Mouse (Mus musculus): ENCODE measurements at regions not wholly inside any gene's neighbourhood (a gene's known extent, or its start where the extent isn't known, plus 50 kb on each side); places are given as distances from the start of the nearest gene placed in this dataset.
A peak's percentile ranks its signal among the peaks of the same experiment; 100 is the strongest.

DNA sequence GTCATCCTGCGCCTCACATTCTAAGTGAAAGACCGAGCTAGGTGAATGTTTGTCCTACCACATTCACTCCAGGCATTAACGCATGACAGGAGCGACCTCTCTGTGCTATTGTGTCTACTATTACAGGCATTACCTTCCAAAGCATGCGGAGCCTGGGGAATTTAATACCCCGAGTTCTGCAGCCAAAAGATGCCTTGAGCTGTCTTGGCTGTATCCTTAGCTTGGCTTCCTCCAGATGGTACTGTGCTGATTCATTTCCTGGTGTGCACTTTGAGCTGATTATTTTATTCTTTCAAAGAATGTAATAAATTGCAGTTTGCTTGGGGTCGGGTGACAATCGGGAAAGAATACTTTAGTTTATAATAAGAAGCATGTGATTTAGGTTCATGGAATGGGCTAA lies 323.2 kb downstream of the Tbc1d1 start:
- Histone ChIP-seq H3K36me3 (ENCODE audit: control insufficient read depth, insufficient read depth, low read length) (no peaks in the 10 kb centered on the region), H3K27me3 (ENCODE audit: control insufficient read depth, insufficient read depth, low read length) (no peaks in the 10 kb centered on the region), H3K27ac (replicated peaks; ENCODE audit: low read depth, low read length) (no peak overlapping the region), H3K4me3 (replicated peaks; ENCODE audit: low read depth, low read length) (no peak overlapping the region), H3K9me3 (ENCODE audit: control insufficient read depth, low read length) (no peaks in the 10 kb centered on the region), H3K4me1 (ENCODE audit: control insufficient read depth, insufficient read depth, low read length) (no peaks in the 10 kb centered on the region), H3K4me2 (ENCODE audit: low read length) (no peak overlapping the region), H3K9ac (replicated peaks; ENCODE audit: low read length) (no peak overlapping the region)
- ATAC-seq (ENCODE audit: low FRiP score, low TSS enrichment) = no peak
- 76% methylated on average over 8 of the region's 8 CpGs for WGBS
- no peak for DNase-seq

DNA sequence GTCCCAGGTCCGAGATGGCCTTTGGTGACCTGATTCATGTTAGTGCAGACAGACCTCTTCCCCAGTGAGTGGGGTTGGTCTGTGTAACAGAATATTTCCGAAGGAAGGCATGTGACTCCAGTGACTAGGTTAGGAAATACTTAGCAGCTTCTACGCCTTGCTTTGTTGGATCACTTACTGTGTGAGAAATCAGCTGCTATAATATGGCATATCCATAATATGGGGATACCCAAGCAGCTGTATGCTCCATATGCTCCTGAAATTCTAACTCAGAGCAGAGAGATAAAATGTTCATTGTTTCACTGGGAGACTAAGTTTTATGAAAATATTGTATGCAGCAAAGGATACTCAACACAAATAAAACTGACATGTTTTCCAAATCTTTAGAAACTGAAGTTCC lies 318.1 kb upstream of the Klf3 start:
- Histone ChIP-seq H3K9ac (replicated peaks; ENCODE audit: low read length) (no peak overlapping the region), H3K27me3 (ENCODE audit: control insufficient read depth, insufficient read depth, low read length) (no peaks in the 10 kb centered on the region), H3K4me2 (ENCODE audit: low read length) (no peak overlapping the region), H3K4me1 (ENCODE audit: control insufficient read depth, insufficient read depth, low read length) (peaks cover 5% of the 10 kb centered on the region; the same call in 1 of the 2 replicates), H3K9me3 (ENCODE audit: control insufficient read depth, low read length) (no peaks in the 10 kb centered on the region), H3K4me3 (replicated peaks; ENCODE audit: low read depth, low read length) (no peak overlapping the region), H3K27ac (replicated peaks; ENCODE audit: low read depth, low read length) (no peak overlapping the region), H3K36me3 (ENCODE audit: control insufficient read depth, insufficient read depth, low read length) (no peaks in the 10 kb centered on the region)
- ATAC-seq (ENCODE audit: low FRiP score, low TSS enrichment) (no peak), DNase-seq (no peak)
- 93% methylated on average over 3 of the region's 3 CpGs for WGBS

DNA sequence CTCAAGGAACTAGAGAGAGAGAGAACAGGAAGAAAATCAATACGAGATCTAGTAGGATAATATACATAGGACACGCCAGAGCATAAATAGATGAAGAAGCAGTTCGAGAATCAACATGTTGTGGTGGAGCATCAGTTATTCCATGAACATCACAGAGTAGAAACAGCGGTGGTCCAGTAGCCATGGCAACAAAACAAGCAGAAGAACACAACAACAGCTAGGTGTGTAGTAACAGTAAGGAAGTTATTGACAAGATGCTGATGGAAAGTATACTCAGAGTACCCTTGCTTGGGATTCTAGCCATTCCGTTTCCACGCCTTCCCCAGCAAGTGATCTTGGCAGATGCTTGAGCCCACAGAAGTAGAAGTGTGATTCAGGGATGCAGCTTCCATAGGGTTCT lies 317.3 kb upstream of the Klf3 start:
- ATAC-seq (ENCODE audit: low FRiP score, low TSS enrichment) (no peak), DNase-seq (no peak)
- no peaks in the 10 kb centered on the region for H3K36me3 ChIP-seq (ENCODE audit: control insufficient read depth, insufficient read depth, low read length)
- WGBS = 94% methylated on average over 6 of the region's 6 CpGs
- no peak overlapping the region for H3K27ac ChIP-seq (replicated peaks; ENCODE audit: low read depth, low read length)
- no peaks in the 10 kb centered on the region for H3K27me3 ChIP-seq (ENCODE audit: control insufficient read depth, insufficient read depth, low read length)
- no peak overlapping the region for H3K9ac ChIP-seq (replicated peaks; ENCODE audit: low read length)
- no peak overlapping the region for H3K4me2 ChIP-seq (ENCODE audit: low read length)
- peaks cover 9% of the 10 kb centered on the region; the same call in 1 of the 2 replicates for H3K4me1 ChIP-seq (ENCODE audit: control insufficient read depth, insufficient read depth, low read length)
- H3K4me3 ChIP-seq (replicated peaks; ENCODE audit: low read depth, low read length) = no peak overlapping the region
- H3K9me3 ChIP-seq (ENCODE audit: control insufficient read depth, low read length) = no peaks in the 10 kb centered on the region

DNA sequence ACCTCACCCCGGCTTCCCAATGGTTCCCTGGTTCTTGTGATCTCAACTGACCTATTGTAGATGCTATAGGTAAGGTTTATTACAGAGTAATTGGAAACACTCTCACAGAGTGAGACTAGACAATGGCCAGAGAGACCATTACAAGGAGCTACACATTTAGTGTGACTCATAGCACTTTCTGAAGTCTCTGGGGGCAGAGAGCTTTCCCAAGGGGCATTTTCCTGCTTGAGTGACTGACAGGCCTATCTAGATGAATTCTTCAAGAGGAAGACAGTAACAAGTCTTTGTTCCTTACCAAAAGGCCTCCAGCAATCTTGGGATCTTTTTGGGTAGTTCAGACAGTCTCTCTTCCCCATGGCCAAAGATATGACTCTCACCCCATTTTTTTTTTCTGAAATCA lies 316.4 kb upstream of the Klf3 start:
- H3K4me3 ChIP-seq (replicated peaks; ENCODE audit: low read depth, low read length) = no peak overlapping the region
- H3K9ac ChIP-seq (replicated peaks; ENCODE audit: low read length) = no peak overlapping the region
- no peak overlapping the region for H3K27ac ChIP-seq (replicated peaks; ENCODE audit: low read depth, low read length)
- peaks cover 9% of the 10 kb centered on the region; the same call in 1 of the 2 replicates for H3K4me1 ChIP-seq (ENCODE audit: control insufficient read depth, insufficient read depth, low read length)
- ATAC-seq (ENCODE audit: low FRiP score, low TSS enrichment) (no peak), DNase-seq (no peak)
- H3K36me3 ChIP-seq (ENCODE audit: control insufficient read depth, insufficient read depth, low read length) = no peaks in the 10 kb centered on the region
- H3K4me2 ChIP-seq (ENCODE audit: low read length) = no peak overlapping the region
- WGBS = 89% methylated on average over 1 of the region's 1 CpGs
- no peaks in the 10 kb centered on the region for H3K27me3 ChIP-seq (ENCODE audit: control insufficient read depth, insufficient read depth, low read length)
- H3K9me3 ChIP-seq (ENCODE audit: control insufficient read depth, low read length) = no peaks in the 10 kb centered on the region

DNA sequence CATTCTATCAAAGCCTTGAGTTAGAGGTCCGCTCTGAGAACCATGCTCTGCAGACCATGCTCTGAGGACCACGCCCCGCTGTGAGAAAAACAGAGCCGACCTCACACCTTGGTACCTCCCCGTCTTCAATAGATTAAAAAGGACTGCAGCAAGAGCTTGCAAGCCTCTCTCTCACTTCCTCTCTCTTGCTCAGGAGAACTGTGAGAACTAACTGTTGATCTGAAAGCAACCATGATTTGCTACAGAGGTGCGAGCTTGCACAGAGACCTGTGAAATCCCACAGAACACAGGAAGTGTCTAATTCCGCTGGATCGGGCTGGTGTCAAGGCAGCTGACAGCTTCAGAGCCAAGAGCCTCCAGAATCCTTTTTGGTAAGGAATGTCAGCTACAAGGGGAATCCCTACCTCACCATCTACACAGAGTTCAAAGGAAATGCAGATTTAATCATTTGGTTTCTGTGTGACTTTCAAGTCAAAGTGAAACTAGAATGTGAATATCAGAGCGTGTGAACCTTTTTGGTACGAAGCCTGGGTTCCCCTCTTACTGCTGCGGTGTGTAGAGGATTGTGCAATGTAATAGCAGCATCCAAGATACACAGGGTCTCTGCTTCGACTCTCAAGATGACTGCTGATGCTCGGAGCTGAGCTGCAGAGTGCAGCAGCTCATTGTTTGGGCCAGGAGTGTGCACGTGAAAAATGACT lies 315.3 kb upstream of the Klf3 start:
- Histone ChIP-seq H3K27ac (replicated peaks; ENCODE audit: low read depth, low read length) (no peak overlapping the region), H3K9me3 (ENCODE audit: control insufficient read depth, low read length) (no peaks in the 10 kb centered on the region), H3K4me3 (replicated peaks; ENCODE audit: low read depth, low read length) (no peak overlapping the region), H3K4me1 (ENCODE audit: control insufficient read depth, insufficient read depth, low read length) (peaks cover 9% of the 10 kb centered on the region; the same call in 1 of the 2 replicates), H3K9ac (replicated peaks; ENCODE audit: low read length) (no peak overlapping the region), H3K27me3 (ENCODE audit: control insufficient read depth, insufficient read depth, low read length) (no peaks in the 10 kb centered on the region), H3K36me3 (ENCODE audit: control insufficient read depth, insufficient read depth, low read length) (no peaks in the 10 kb centered on the region), H3K4me2 (ENCODE audit: low read length) (no peak overlapping the region)
- DNase-seq (no peak), ATAC-seq (ENCODE audit: low FRiP score, low TSS enrichment) (no peak)
- 88% methylated on average over 14 of the region's 14 CpGs for WGBS

DNA sequence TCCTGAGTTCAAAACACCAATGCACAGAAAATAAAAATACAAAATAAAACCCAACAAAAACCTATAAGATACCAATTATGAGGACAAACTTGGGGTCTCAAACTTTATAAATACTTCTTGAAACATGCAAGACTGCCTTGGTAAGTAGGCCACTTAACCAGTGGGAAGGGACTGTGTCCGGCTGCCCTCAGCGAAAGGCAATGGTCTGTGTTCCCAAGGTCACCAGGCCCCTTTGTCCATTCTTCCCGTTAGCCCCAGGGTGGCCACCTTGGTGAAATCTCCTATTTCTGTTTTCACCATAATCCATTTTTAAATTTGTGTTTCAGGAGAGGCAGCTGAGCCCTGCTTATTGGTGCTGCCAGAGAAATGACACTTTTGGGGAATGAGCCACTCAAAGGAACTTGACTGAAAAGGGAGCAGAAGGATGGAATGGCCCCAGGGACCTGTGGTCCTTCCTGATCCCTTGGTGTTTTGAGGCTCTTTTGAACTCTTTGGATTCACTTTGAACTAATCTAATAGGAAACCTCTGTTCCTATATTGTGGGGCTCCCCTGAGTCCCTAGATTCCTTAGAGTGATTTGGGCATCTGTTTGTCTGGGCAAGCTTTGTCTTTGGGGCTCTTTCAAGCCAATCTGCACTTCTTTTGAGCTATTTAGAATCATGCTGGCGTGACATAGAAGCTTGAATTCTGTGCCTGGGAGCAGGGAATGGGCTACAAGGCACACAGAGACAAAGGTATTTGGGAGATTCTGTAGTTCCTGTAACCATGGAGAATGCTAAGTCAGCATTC lies 313.3 kb upstream of the Klf3 start:
- Histone ChIP-seq H3K4me1 (ENCODE audit: control insufficient read depth, insufficient read depth, low read length) (peaks cover 9% of the 10 kb centered on the region; the same call in 1 of the 2 replicates), H3K4me3 (replicated peaks; ENCODE audit: low read depth, low read length) (no peak overlapping the region), H3K36me3 (ENCODE audit: control insufficient read depth, insufficient read depth, low read length) (no peaks in the 10 kb centered on the region), H3K9ac (replicated peaks; ENCODE audit: low read length) (no peak overlapping the region), H3K27ac (replicated peaks; ENCODE audit: low read depth, low read length) (peak overlapping the region; percentile 22), H3K27me3 (ENCODE audit: control insufficient read depth, insufficient read depth, low read length) (no peaks in the 10 kb centered on the region), H3K4me2 (ENCODE audit: low read length) (no peak overlapping the region), H3K9me3 (ENCODE audit: control insufficient read depth, low read length) (no peaks in the 10 kb centered on the region)
- DNase-seq (peak; percentile 56), ATAC-seq (ENCODE audit: low FRiP score, low TSS enrichment) (peak; percentile 57; the same call in 1 of the 2 replicates)
- 16% methylated on average over 4 of the region's 4 CpGs for WGBS

DNA sequence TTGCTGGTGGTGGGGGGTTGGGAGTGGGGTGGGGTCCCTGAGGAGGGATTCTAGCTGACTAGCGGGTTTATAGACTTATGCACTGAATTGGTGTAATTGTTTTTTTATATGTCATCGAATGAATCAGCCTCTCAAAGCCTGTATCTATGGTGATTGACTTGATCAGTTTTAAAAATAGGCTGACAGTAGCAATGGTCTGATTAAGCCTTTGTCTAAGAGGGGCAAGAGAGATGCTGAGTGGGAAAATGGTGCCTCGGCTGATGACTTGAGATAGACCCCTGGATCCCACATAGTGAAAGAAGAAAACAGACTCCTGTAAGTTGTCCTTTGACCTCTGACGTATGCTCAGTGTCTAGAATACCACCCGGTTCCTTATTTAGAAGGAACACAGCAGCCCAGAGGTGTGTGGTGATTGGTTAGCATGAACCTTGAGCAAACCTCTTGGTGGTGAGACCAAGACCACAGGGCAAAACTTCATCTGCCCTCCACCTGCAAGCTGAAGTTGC lies 312.7 kb upstream of the Klf3 start:
- Histone ChIP-seq H3K36me3 (ENCODE audit: control insufficient read depth, insufficient read depth, low read length) (no peaks in the 10 kb centered on the region), H3K9me3 (ENCODE audit: control insufficient read depth, low read length) (no peaks in the 10 kb centered on the region), H3K4me3 (replicated peaks; ENCODE audit: low read depth, low read length) (no peak overlapping the region), H3K9ac (replicated peaks; ENCODE audit: low read length) (no peak overlapping the region), H3K27me3 (ENCODE audit: control insufficient read depth, insufficient read depth, low read length) (no peaks in the 10 kb centered on the region), H3K4me1 (ENCODE audit: control insufficient read depth, insufficient read depth, low read length) (peaks cover 9% of the 10 kb centered on the region; the same call in 1 of the 2 replicates), H3K27ac (replicated peaks; ENCODE audit: low read depth, low read length) (peak overlapping the region; percentile 22; the same call in 1 of the 2 replicates), H3K4me2 (ENCODE audit: low read length) (no peak overlapping the region)
- WGBS = 11% methylated on average over 5 of the region's 5 CpGs
- ATAC-seq (ENCODE audit: low FRiP score, low TSS enrichment) (peak; percentile 34; the same call in 1 of the 2 replicates), DNase-seq (peak; percentile 25)

DNA sequence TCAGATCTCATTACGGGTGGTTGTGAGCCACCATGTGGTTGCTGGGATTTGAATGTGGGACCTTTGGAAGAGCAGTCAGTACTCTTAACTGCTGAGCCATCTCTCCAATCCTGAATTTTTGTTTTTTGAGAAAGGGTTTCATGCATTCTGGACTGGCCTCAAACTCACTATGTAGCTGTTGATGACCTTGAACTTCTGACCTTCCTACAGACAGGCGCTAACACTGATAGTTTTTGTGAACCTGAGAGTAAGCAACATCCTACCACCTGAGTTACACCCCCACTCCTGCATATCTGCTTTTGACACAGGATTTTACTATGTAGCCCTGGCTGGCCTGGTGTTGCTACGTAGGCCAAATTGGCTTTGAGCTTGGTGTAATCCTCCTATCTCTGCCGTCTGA lies 308.8 kb upstream of the Klf3 start:
- WGBS = 95% methylated on average over 4 of the region's 4 CpGs
- ATAC-seq (ENCODE audit: low FRiP score, low TSS enrichment) = no peak

More for the DNA sequence above, 308.8 kb upstream of the Klf3 start:
- peaks cover 9% of the 10 kb centered on the region; the same call in 1 of the 2 replicates for H3K4me1 ChIP-seq (ENCODE audit: control insufficient read depth, insufficient read depth, low read length)
- no peaks in the 10 kb centered on the region for H3K36me3 ChIP-seq (ENCODE audit: control insufficient read depth, insufficient read depth, low read length)
- H3K27ac ChIP-seq (replicated peaks; ENCODE audit: low read depth, low read length) = no peak overlapping the region
- H3K4me3 ChIP-seq (replicated peaks; ENCODE audit: low read depth, low read length) = no peak overlapping the region
- no peaks in the 10 kb centered on the region for H3K27me3 ChIP-seq (ENCODE audit: control insufficient read depth, insufficient read depth, low read length)
- no peak overlapping the region for H3K9ac ChIP-seq (replicated peaks; ENCODE audit: low read length)
- H3K4me2 ChIP-seq (ENCODE audit: low read length) = no peak overlapping the region
- H3K9me3 ChIP-seq (ENCODE audit: control insufficient read depth, low read length) = no peaks in the 10 kb centered on the region
- DNase-seq = no peak

All from midbrain, embryonic 14.5 days (tissue).